Mouse (Mus musculus) heart, adult 2 months (tissue): ENCODE data around the gene Tcf20.

Source experiments
- EP300 ChIP-seq: fragments of 200-500 bp; IDR thresholded peaks from 2 replicates; pipeline ENCODE4 v1.6.1; 2011; ENCODE audit warnings: low read depth, low read length, control low read depth; ENCODE audit not compliant: insufficient read depth
- POLR2A ChIP-seq: fragments of 200-500 bp; IDR thresholded peaks from 2 replicates; pipeline ENCODE4 v1.6.1; 2011; ENCODE audit warnings: mild to moderate bottlenecking, low read depth, low read length, control low read depth; ENCODE audit not compliant: insufficient read depth

DNA sequence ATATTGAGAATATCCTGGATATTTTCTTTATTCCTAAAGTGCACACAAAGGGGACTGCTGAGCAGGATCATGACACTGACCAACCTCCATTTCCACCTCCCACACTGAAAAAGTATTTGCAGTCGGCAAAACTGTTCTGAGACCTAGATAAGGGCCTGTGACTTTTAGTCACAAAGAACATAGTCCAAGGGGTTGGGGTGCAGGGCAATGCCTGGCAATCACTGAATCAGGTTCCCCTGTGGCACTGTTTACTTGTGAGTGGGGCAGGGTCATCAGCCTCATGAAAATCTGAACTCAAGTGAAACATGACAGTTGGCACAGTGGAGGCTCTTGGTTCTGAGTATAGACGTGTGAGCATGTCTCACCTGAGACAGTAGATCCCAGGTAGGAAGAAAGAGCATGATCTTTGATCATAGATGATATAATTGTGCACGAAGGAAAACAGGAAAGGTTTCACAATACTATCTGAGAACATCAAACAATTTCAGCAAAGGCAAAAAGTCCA lies 191.7 kb downstream of the Tcf20 start:
- no peak for TF ChIP-seq POLR2A
- TF ChIP-seq EP300 = no peak
